Mouse (Mus musculus): ENCODE data around the gene Xpo6. TPM values are rescaled to one million over a fixed set of nuclear protein-coding genes. Genes with fewer than 3 reads are reported as not detected.

The Xpo6 gene
- polyA plus RNA-seq, 1 experiment, result 226 TPM

GRCm38 (mm10) chr7:126230357-126231148 lies 30.3 kb upstream of the Xpo6 start:
- TF ChIP-seq POLR2A (IDR thresholded peaks at IDR 0.05; ENCODE audit: borderline replicate concordance, extremely low read depth, insufficient read depth, insufficient read length, poor library complexity, severe bottlenecking) (no peak), CTCF (IDR thresholded peaks at IDR 0.05; ENCODE audit: borderline replicate concordance, extremely low read depth, insufficient read depth, insufficient read length) (no peak)
- no peak for DNase-seq (ENCODE audit: low read depth)

- no peak for TF ChIP-seq CTCF (IDR thresholded peaks at IDR 0.05; ENCODE audit: borderline replicate concordance, extremely low read depth, insufficient read depth, insufficient read length)
- TF ChIP-seq POLR2A (IDR thresholded peaks at IDR 0.05; ENCODE audit: borderline replicate concordance, extremely low read depth, insufficient read depth, insufficient read length, poor library complexity, severe bottlenecking), result no peak
- no peak for DNase-seq (ENCODE audit: low read depth)
These were observed 25.8 kb upstream of the Xpo6 start for GRCm38 (mm10) chr7:126226136-126226535.

- no peak for DNase-seq (ENCODE audit: low read depth)
- TF ChIP-seq CTCF (IDR thresholded peaks at IDR 0.05; ENCODE audit: borderline replicate concordance, extremely low read depth, insufficient read depth, insufficient read length), result no peak
- TF ChIP-seq POLR2A (IDR thresholded peaks at IDR 0.05; ENCODE audit: borderline replicate concordance, extremely low read depth, insufficient read depth, insufficient read length, poor library complexity, severe bottlenecking), result no peak
These were observed 22.5 kb upstream of the Xpo6 start for GRCm38 (mm10) chr7:126222753-126223152.

DNA sequence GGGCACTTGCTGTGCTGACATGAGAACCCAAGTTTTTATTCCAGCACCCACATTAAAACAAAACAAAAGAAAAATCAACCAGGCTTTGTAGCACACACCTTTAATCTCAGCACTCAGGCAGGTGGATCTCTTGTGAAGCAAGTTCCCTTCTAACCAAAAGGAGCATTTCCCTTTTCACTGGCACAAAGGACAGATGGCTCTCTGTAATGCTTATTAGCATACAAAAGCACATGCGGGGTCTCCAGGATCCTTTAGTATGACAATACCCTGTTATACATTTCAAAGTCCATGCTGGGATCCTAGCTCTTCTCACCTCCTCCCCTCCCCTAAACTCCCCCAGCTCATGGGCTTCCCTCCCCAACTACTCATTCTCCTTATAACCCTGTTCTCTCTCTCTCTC lies 20.3 kb upstream of the Xpo6 start:
- DNase-seq (ENCODE audit: low read depth), result no peak
- no peak for TF ChIP-seq POLR2A (IDR thresholded peaks at IDR 0.05; ENCODE audit: borderline replicate concordance, extremely low read depth, insufficient read depth, insufficient read length, poor library complexity, severe bottlenecking)
- TF ChIP-seq CTCF (IDR thresholded peaks at IDR 0.05; ENCODE audit: borderline replicate concordance, extremely low read depth, insufficient read depth, insufficient read length), result no peak

- TF ChIP-seq CTCF (IDR thresholded peaks at IDR 0.05; ENCODE audit: borderline replicate concordance, extremely low read depth, insufficient read depth, insufficient read length) (no peak), POLR2A (IDR thresholded peaks at IDR 0.05; ENCODE audit: borderline replicate concordance, extremely low read depth, insufficient read depth, insufficient read length, poor library complexity, severe bottlenecking) (no peak)
These were observed 18.0 kb upstream of the Xpo6 start for GRCm38 (mm10) chr7:126218311-126218710.

GRCm38 (mm10) chr7:126216867-126217266 lies 16.6 kb upstream of the Xpo6 start:
- peak; percentile 26 for DNase-seq (ENCODE audit: low read depth)
- TF ChIP-seq CTCF (IDR thresholded peaks at IDR 0.05; ENCODE audit: borderline replicate concordance, extremely low read depth, insufficient read depth, insufficient read length) (no peak), POLR2A (IDR thresholded peaks at IDR 0.05; ENCODE audit: borderline replicate concordance, extremely low read depth, insufficient read depth, insufficient read length, poor library complexity, severe bottlenecking) (no peak)

More at GRCm38 (mm10) chr7:126218311-126218710, 18.0 kb upstream of the Xpo6 start:
- DNase-seq (ENCODE audit: low read depth), result no peak

GRCm38 (mm10) chr7:126210856-126211255 lies 10.6 kb upstream of the Xpo6 start:
- no peak for DNase-seq (ENCODE audit: low read depth)
- TF ChIP-seq CTCF (IDR thresholded peaks at IDR 0.05; ENCODE audit: borderline replicate concordance, extremely low read depth, insufficient read depth, insufficient read length) (no peak), POLR2A (IDR thresholded peaks at IDR 0.05; ENCODE audit: borderline replicate concordance, extremely low read depth, insufficient read depth, insufficient read length, poor library complexity, severe bottlenecking) (no peak)

DNA sequence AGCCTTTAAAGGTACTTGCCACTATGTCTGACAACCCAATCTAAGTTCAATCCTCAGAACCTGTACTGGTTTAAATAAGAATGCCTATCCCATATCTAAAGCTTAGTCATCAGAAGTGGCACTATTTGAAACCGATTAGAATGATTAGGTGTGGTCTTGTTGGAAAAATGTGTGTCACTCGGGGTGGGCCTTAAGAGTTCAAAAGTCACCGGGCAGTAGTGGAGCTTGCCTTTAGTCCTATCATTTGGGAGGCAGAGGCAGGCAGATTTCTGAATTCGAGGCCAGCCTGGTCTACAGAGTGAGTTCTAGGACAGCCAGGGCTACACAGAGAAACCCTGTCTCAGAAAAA lies 670 bp upstream of the Xpo6 start:
- DNase-seq (ENCODE audit: low read depth), result no peak
- TF ChIP-seq CTCF (IDR thresholded peaks at IDR 0.05; ENCODE audit: borderline replicate concordance, extremely low read depth, insufficient read depth, insufficient read length), result no peak
- TF ChIP-seq POLR2A (IDR thresholded peaks at IDR 0.05; ENCODE audit: borderline replicate concordance, extremely low read depth, insufficient read depth, insufficient read length, poor library complexity, severe bottlenecking), result no peak

DNA sequence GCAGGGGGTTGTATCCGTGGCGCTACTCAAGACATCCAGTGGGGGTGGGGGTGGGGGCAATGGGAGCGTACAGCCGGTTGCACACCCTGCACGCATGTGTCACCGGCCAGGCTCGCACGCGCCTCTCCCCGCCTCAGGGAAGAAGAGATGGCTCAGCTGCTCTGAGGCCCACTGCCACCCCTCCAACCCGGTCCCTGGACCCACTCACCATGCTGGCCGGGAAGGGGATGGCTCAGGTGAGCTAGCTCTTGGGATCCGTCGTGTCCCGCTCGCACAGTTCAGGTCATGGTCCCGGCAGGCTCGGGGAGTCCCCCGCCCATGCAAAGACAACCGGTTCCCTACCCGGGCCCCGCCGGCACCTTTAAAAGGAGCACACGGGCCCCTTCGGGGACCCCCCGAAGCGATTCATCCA lies 604 bp downstream of the Xpo6 start:
- TF ChIP-seq CTCF (IDR thresholded peaks at IDR 0.05; ENCODE audit: borderline replicate concordance, extremely low read depth, insufficient read depth, insufficient read length), result no peak
- no peak for TF ChIP-seq POLR2A (IDR thresholded peaks at IDR 0.05; ENCODE audit: borderline replicate concordance, extremely low read depth, insufficient read depth, insufficient read length, poor library complexity, severe bottlenecking)
- peak; percentile 70 for DNase-seq (ENCODE audit: low read depth)

DNA sequence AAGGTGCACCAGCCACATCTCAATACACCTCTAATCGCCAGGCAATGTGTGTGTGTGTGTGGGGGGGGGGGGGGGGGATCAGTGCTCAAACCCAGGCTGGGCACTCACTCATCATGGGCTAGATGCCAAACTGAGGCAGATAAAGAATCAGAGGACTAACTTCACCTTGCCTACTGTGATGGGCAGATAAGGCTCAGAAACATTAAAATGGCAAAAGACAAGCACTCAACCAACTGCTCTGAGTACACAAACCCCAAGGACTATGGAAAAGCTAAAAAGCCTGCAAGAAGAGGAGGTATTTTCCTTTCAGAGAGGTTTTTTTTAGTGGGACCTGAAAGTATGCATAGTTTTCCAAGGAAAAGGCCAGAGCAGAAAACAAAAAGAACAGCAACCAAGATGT lies 1.4 kb downstream of the Xpo6 start:
- TF ChIP-seq POLR2A (IDR thresholded peaks at IDR 0.05; ENCODE audit: borderline replicate concordance, extremely low read depth, insufficient read depth, insufficient read length, poor library complexity, severe bottlenecking) (no peak), CTCF (IDR thresholded peaks at IDR 0.05; ENCODE audit: borderline replicate concordance, extremely low read depth, insufficient read depth, insufficient read length) (no peak)
- no peak for DNase-seq (ENCODE audit: low read depth)

DNA sequence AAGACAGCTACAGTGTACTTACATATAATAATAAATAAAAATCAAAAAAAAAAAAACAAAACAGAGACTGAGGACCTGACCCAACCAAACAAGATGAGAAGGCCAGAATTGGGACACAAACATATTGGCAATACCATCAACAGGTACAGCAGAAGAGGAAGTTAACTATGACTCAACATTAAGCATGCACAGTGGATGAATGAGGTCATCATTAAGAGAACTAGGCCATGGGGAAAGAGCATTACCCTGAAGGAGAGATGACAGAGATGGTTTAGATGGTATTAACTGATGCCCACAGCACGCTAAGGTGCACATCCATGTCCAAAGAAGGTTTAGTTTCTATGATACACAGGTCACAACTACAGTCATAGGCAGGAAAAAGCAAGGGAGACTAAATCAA lies 6.1 kb downstream of the Xpo6 start:
- DNase-seq (ENCODE audit: low read depth), result no peak
- TF ChIP-seq POLR2A (IDR thresholded peaks at IDR 0.05; ENCODE audit: borderline replicate concordance, extremely low read depth, insufficient read depth, insufficient read length, poor library complexity, severe bottlenecking) (no peak), CTCF (IDR thresholded peaks at IDR 0.05; ENCODE audit: borderline replicate concordance, extremely low read depth, insufficient read depth, insufficient read length) (no peak)

DNA sequence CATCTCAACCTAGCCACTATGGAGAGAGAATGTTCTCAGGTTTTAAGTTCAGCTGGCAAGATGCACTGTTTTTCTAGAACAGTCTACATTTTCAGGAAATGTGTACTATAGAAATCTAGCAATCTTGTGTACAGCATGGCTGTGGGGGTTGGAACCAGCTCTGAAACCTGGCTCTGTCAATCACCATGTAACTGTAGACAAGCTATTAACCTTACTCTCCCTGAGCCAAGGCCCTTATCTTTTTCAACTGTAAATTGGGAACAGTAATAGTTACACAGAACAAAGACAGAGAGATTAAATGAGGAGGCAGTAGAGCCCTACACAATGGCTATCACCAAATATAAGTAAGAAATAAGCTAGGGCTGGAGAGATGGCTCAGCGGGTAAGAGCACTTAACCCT lies 8.8 kb downstream of the Xpo6 start:
- no peak for TF ChIP-seq CTCF (IDR thresholded peaks at IDR 0.05; ENCODE audit: borderline replicate concordance, extremely low read depth, insufficient read depth, insufficient read length)
- TF ChIP-seq POLR2A (IDR thresholded peaks at IDR 0.05; ENCODE audit: borderline replicate concordance, extremely low read depth, insufficient read depth, insufficient read length, poor library complexity, severe bottlenecking), result no peak
- no peak for DNase-seq (ENCODE audit: low read depth)
